Mouse (Mus musculus) liver, embryonic 14.5 days (tissue): Measurements from ENCODE around the gene Chd2.

Source experiments
- CTCF ChIP-seq: IDR thresholded peaks from 2 replicates; pipeline ENCODE4 v1.5.1; 2016; ENCODE audit warnings: antibody characterized with exemption, low read depth, control low read depth
- EP300 ChIP-seq: IDR thresholded peaks from 2 replicates; pipeline ENCODE4 v1.6.1; 2016; ENCODE audit warnings: antibody characterized with exemption, low read depth

GRCm38 (mm10) chr7:73389419-73389818 lies 152.2 kb downstream of the Chd2 start:
- no peak for TF ChIP-seq CTCF
- TF ChIP-seq EP300: no peak
